Mouse (Mus musculus) retina, embryonic 14.5 days (tissue): ENCODE measurements at regions not wholly inside any gene's neighbourhood (a gene's known extent, or its start where the extent isn't known, plus 50 kb on each side); places are given as distances from the start of the nearest gene placed in this dataset.
A peak's percentile ranks its signal among the peaks of the same experiment; 100 is the strongest.

Experiments used
- DNase-seq: peaks from one replicate; pipeline ENCODE4 v3.0.0-alpha.2; 2015; ENCODE audit warnings: low spot score

GRCm38 (mm10) chr6:100143586-100144301 is 143.5 kb downstream of the Rybp start:
- DNase-seq: peak; percentile 45

GRCm38 (mm10) chr6:100141225-100141624 is 146.1 kb downstream of the Rybp start:
- DNase-seq: no peak

GRCm38 (mm10) chr6:100140581-100141114 is 146.6 kb downstream of the Rybp start:
- DNase-seq: no peak

- DNase-seq: no peak
Measured at GRCm38 (mm10) chr6:100139809-100140208, 147.5 kb downstream of the Rybp start.

- DNase-seq: no peak
Measured at GRCm38 (mm10) chr6:100138659-100139058, 148.6 kb downstream of the Rybp start.

GRCm38 (mm10) chr6:100135177-100135576 is 152.1 kb downstream of the Rybp start:
- no peak for DNase-seq

- DNase-seq: no peak
Measured at GRCm38 (mm10) chr6:100133970-100134369, 153.3 kb downstream of the Rybp start.

- DNase-seq: no peak
Measured at GRCm38 (mm10) chr6:100132916-100133600, 154.2 kb downstream of the Rybp start.

- peak; percentile 56 for DNase-seq
Measured at GRCm38 (mm10) chr6:100127221-100128143, 159.8 kb downstream of the Rybp start.

GRCm38 (mm10) chr6:100126736-100127135 is 160.5 kb downstream of the Rybp start:
- DNase-seq: no peak

- no peak for DNase-seq
Measured at GRCm38 (mm10) chr6:100126326-100126725, 161.0 kb downstream of the Rybp start.

GRCm38 (mm10) chr6:100121240-100121639 is 166.0 kb downstream of the Rybp start:
- no peak for DNase-seq

GRCm38 (mm10) chr6:100120017-100120944 is 167.0 kb downstream of the Rybp start:
- DNase-seq: no peak

GRCm38 (mm10) chr6:100117084-100117483 is 170.2 kb downstream of the Rybp start:
- no peak for DNase-seq

GRCm38 (mm10) chr6:100113393-100114137 is 173.7 kb downstream of the Rybp start:
- no peak for DNase-seq

- no peak for DNase-seq
Measured at GRCm38 (mm10) chr6:100110981-100111660, 176.2 kb downstream of the Rybp start.

- DNase-seq: no peak
Measured at GRCm38 (mm10) chr6:100109979-100110378, 177.3 kb downstream of the Rybp start.

- DNase-seq: no peak
Measured at GRCm38 (mm10) chr6:100109351-100109750, 177.9 kb downstream of the Rybp start.

GRCm38 (mm10) chr6:100107508-100107907 is 179.8 kb downstream of the Rybp start:
- no peak for DNase-seq

GRCm38 (mm10) chr6:100107066-100107465 is 180.2 kb downstream of the Rybp start:
- no peak for DNase-seq
